ENCODE assay signal across 10 mouse cellular contexts in the genomic region with DNA sequence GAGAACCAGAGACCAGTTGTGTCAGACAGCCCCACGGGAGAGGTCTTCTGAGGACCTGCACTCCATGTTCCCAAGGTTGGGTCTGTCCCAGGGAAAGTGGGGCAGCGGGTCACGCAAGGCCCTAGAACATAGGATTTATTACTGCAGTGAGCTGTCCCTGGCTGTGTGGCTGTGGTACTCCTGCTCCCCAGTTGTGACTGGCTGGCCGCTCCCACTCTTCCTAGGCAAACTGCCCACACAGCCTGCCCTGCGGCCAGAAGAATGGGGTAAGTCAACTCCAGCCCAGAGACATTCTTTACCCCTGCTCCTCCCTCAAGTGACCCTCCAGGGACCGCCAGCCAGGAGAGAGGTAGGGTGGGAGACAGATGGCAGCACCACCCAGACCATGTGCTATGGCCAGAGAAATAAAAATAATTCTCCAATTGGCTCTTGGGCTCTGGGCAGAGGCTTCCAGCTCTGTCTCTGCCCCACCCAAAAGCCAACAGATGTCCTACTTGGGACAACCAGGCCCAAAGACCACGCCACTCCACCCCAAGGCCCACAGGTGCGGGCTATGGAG. TPM values are rescaled to one million over a fixed set of nuclear protein-coding genes. Genes with fewer than 3 reads are reported as not detected.
DNase-seq lines count a peak whose midpoint lies in the region; ATAC-seq lines count a peak whose summit lies in the region.
"Had no signal": no experiment of that assay in that cellular context is flagged by ENCODE, and none has a peak within 500 bp of the region (broad histone marks: within the 10 kb centered on the region; RNA-seq: fewer than 3 reads in every experiment).

No protein-coding gene starts in this region.

- H3K4me2 ChIP-seq in hindbrain, embryonic 14.5 days (replicated peaks) = no peak overlapping the region
- H3K4me2 ChIP-seq: liver, embryonic 15.5 days; neural tube, embryonic 12.5 days had no signal

- no peaks in the 10 kb centered on the region for H3K27me3 ChIP-seq in hindbrain, embryonic 14.5 days (ENCODE audit: control insufficient read depth, insufficient read depth, low read length)
- H3K27me3 ChIP-seq: liver, embryonic 15.5 days; neural tube, embryonic 12.5 days had no signal

- no peak overlapping the region for H3K4me3 ChIP-seq in hindbrain, embryonic 14.5 days (replicated peaks; ENCODE audit: low read length)
- H3K4me3 ChIP-seq: liver, embryonic 15.5 days; neural tube, embryonic 12.5 days had no signal

- peak; percentile 92 for DNase-seq in heart, adult 11 months
- DNase-seq in heart, adult 8-10 months (ENCODE audit: low spot score) = no peak
- DNase-seq in right cerebral cortex, postnatal 10 days (ENCODE audit: low spot score in 2 of 2) = peak; percentile 32 to 52
- no peak for DNase-seq in right cerebral cortex, postnatal 25 days
- DNase-seq in heart, postnatal 4 days = peak; percentile 25
- peak; percentile 66 for DNase-seq in testis, postnatal 14 days (ENCODE audit: low spot score)
- DNase-seq in natural killer cell, adult 2 months (ENCODE audit: low spot score in 2 of 2) = no peak
- no peak for DNase-seq in hindbrain, embryonic 14.5 days (ENCODE audit: low spot score)

- no peak overlapping the region for H3K27ac ChIP-seq in hindbrain, embryonic 14.5 days
- H3K27ac ChIP-seq: liver, embryonic 15.5 days; neural tube, embryonic 12.5 days had no signal

- no peak overlapping the region for H3K9ac ChIP-seq in hindbrain, embryonic 14.5 days
- H3K9ac ChIP-seq: liver, embryonic 15.5 days; neural tube, embryonic 12.5 days had no signal

- WGBS in hindbrain, embryonic 14.5 days = 82% methylated on average over 8 of the region's 8 CpGs

- H3K9me3 ChIP-seq in hindbrain, embryonic 14.5 days (ENCODE audit: control insufficient read depth, low read length) = no peaks in the 10 kb centered on the region
- H3K9me3 ChIP-seq: liver, embryonic 15.5 days; neural tube, embryonic 12.5 days had no signal

- H3K4me1 ChIP-seq in hindbrain, embryonic 14.5 days (replicated peaks; ENCODE audit: control insufficient read depth, insufficient read depth, low read length) = no peaks in the 10 kb centered on the region
- H3K4me1 ChIP-seq: neural tube, embryonic 12.5 days had no signal

- no peak for ATAC-seq in hindbrain, embryonic 14.5 days (ENCODE audit: low FRiP score)

- no peaks in the 10 kb centered on the region for H3K36me3 ChIP-seq in hindbrain, embryonic 14.5 days (replicated peaks; ENCODE audit: control insufficient read depth, insufficient read depth)
- H3K36me3 ChIP-seq: liver, embryonic 15.5 days; neural tube, embryonic 12.5 days had no signal

RNA-seq across cellular contexts. Expression of gene Tead4, which starts 25.0 kb away (rescaled TPM):
- total RNA-seq in heart, adult 8-10 months (2022) = 1 to 10 TPM; 2.0 to 4.0 (median 3.1) TPM
- 1 to 10 TPM; 6.2 to 6.9 TPM for total RNA-seq in heart, postnatal 4 days (2021)
- polyA plus RNA-seq in hindbrain, embryonic 14.5 days (2014; fragmentation: Nextera tagmentation; extraction: Ambion mirVana) = 0.27 and 0.32 TPM in 2 replicates

Comparison
In these comparisons a context has a peak if more than half of its experiments do, and no peak if none do; other contexts are left out.
1. DNase-seq: peak in heart, adult 11 months (single experiment), right cerebral cortex, postnatal 10 days (2 of 2), heart, postnatal 4 days (single experiment) and testis, postnatal 14 days (single experiment); none in heart, adult 8-10 months (single experiment), right cerebral cortex, postnatal 25 days (single experiment), natural killer cell, adult 2 months (0 of 2) and hindbrain, embryonic 14.5 days (single experiment).